Mouse (Mus musculus) kidney, adult 11 months (tissue): ENCODE measurements around the gene Olfr341.

Source experiments
- DNase-seq: peaks from one replicate; pipeline ENCODE4 v3.0.0; 2022

The Olfr341 gene

GRCm38 (mm10) chr2:36482368-36482767, at the start of gene Olfr341:
Gene Olfr341, minus strand, starts transcription at chr2:36482468.
- DNase-seq, result no peak

- DNase-seq, result no peak
Observed at GRCm38 (mm10) chr2:36524698-36525097, 42.4 kb upstream of the Olfr341 start, which contains the start of gene Olfr342. Gene Olfr342, plus strand, starts transcription at chr2:36524998.

- no peak for DNase-seq
Observed at GRCm38 (mm10) chr2:36473634-36474033, 8.6 kb downstream of the Olfr341 start.

GRCm38 (mm10) chr2:36452287-36452686, 30.0 kb downstream of the Olfr341 start, which contains the start of gene Olfr340:
Gene Olfr340, plus strand, starts transcription at chr2:36452587.
- DNase-seq, result no peak
